Mouse (Mus musculus) CH12.LX (cell line): ENCODE data around the gene Cd177. TPM values are rescaled to one million over a fixed set of nuclear protein-coding genes. Genes with fewer than 3 reads are reported as not detected.
"Not testable (repeated sequence)": the region's sequence is repeated elsewhere in the genome, so short reads cannot be mapped to it uniquely, and the experiment has no call there.

Experiments used
- DNase-seq: peaks from one replicate; pipeline ENCODE4 v3.0.0-alpha.2; 2013; ENCODE audit errors: extremely low read depth
- H3K27ac ChIP-seq: 2 replicates; pipeline ENCODE4 v1.5.1; 2012; ENCODE audit warnings: low read depth, mild to moderate bottlenecking, control low read depth, moderate library complexity; ENCODE audit not compliant: insufficient read depth
- H3K27me3 ChIP-seq: replicated peaks from 2 replicates; pipeline ENCODE3; 2012; ENCODE audit warnings: inconsistent platforms
- H3K36me3 ChIP-seq, 2 experiments: replicated peaks in 1 of 2; 2 replicates each; pipeline versions ENCODE3 to v1.6.1; 2012; ENCODE audit warnings: inconsistent platforms in 1 of 2, low read length in 1 of 2, mild to moderate bottlenecking in 1 of 2, mixed read lengths in 1 of 2, moderate library complexity in 1 of 2; ENCODE audit not compliant: control insufficient read depth in 1 of 2, insufficient read depth in 1 of 2
- H3K4me1 ChIP-seq, 2 experiments: 2 replicates each; pipeline ENCODE4 v1.6.1; 2012; ENCODE audit warnings: inconsistent platforms in 1 of 2, moderate library complexity in 1 of 2; ENCODE audit not compliant: insufficient read depth in 2 of 2, control insufficient read depth in 1 of 2
- H3K4me2 ChIP-seq: 2 replicates; pipeline ENCODE4 v1.6.1; 2012; ENCODE audit warnings: low read depth, mild to moderate bottlenecking, control low read depth; ENCODE audit not compliant: poor library complexity, insufficient read depth, severe bottlenecking
- H3K4me3 ChIP-seq, 3 experiments: fragments of 150-350 bp in 1 of 3; sonication (generic) in 1 of 3; replicated peaks in 1 of 3; 2 replicates each; pipeline versions ENCODE3 to v1.5.1; 2011 to 2012; ENCODE audit warnings: low read depth in 2 of 3, low read length in 2 of 3, mild to moderate bottlenecking in 2 of 3, moderate library complexity in 2 of 3, control low read depth in 1 of 3, improper control_type of control experiment in 1 of 3, inconsistent platforms in 1 of 3, mixed read lengths in 1 of 3; ENCODE audit not compliant: poor library complexity in 1 of 3
- H3K79me2 ChIP-seq: replicated peaks from 2 replicates; pipeline ENCODE4 v1.6.1; 2012; ENCODE audit warnings: mild to moderate bottlenecking, moderate library complexity; ENCODE audit not compliant: control insufficient read depth, poor library complexity, insufficient read depth, severe bottlenecking; ENCODE audit errors: extremely low read depth
- H3K9ac ChIP-seq: 2 replicates; pipeline ENCODE4 v1.6.1; 2012; ENCODE audit warnings: low read depth, mild to moderate bottlenecking, control low read depth, moderate library complexity; ENCODE audit not compliant: insufficient read depth
- H3K9me3 ChIP-seq: replicated peaks from 2 replicates; pipeline ENCODE3; 2012; ENCODE audit warnings: low read length, inconsistent platforms, mixed read lengths
- BHLHE40 ChIP-seq: IDR thresholded peaks from 2 replicates; pipeline ENCODE4 v1.6.1; 2011; ENCODE audit warnings: mild to moderate bottlenecking, low read depth, low read length, improper control_type of control experiment
- CHD1 ChIP-seq: IDR thresholded peaks from 2 replicates; pipeline ENCODE4 v1.6.1; 2012; ENCODE audit warnings: low read depth, low read length, improper control_type of control experiment, inconsistent platforms
- CTCF ChIP-seq, 2 experiments: IDR thresholded peaks in 1 of 2; conservative IDR thresholded peaks in 1 of 2; 2 replicates each; pipeline ENCODE4 v1.5.1; 2011 to 2012; ENCODE audit warnings: low read depth in 2 of 2, low read length in 2 of 2, improper control_type of control experiment in 1 of 2, inconsistent platforms in 1 of 2, mild to moderate bottlenecking in 1 of 2, moderate library complexity in 1 of 2
- JUN ChIP-seq: IDR thresholded peaks from 2 replicates; pipeline ENCODE4 v1.6.1; 2011; ENCODE audit warnings: low read depth, mild to moderate bottlenecking, low read length, improper control_type of control experiment, moderate library complexity; ENCODE audit not compliant: insufficient read depth
- MAZ ChIP-seq: IDR thresholded peaks from 2 replicates; pipeline ENCODE4 v1.6.1; 2012; ENCODE audit warnings: low read depth, mild to moderate bottlenecking, inconsistent platforms, low read length, improper control_type of control experiment, moderate library complexity
- NELFE ChIP-seq: IDR thresholded peaks from 2 replicates; pipeline ENCODE4 v1.6.1; 2011; ENCODE audit warnings: low read depth, low read length, improper control_type of control experiment
- POLR2A ChIP-seq: IDR thresholded peaks from 2 replicates; pipeline ENCODE4 v1.6.1; 2011; ENCODE audit warnings: low read depth, mild to moderate bottlenecking, improper control_type of control experiment, low read length
- POLR2AphosphoS2 ChIP-seq: IDR thresholded peaks from 2 replicates; pipeline ENCODE4 v1.6.1; 2011; ENCODE audit warnings: low read depth, low read length, improper control_type of control experiment
- RAD21 ChIP-seq: IDR thresholded peaks from 2 replicates; pipeline ENCODE4 v1.6.1; 2011; ENCODE audit warnings: low read depth, mild to moderate bottlenecking, low read length, improper control_type of control experiment, moderate library complexity
- SMC3 ChIP-seq: IDR thresholded peaks from 2 replicates; pipeline ENCODE4 v1.6.1; 2011; ENCODE audit warnings: low read depth, low read length, improper control_type of control experiment
- USF1 ChIP-seq: IDR thresholded peaks from 2 replicates; pipeline ENCODE4 v1.6.1; 2014; ENCODE audit warnings: low read depth, mild to moderate bottlenecking, inconsistent platforms, low read length, improper control_type of control experiment
- ZNF384 ChIP-seq: IDR thresholded peaks from 2 replicates; pipeline ENCODE4 v1.6.1; 2012; ENCODE audit warnings: low read depth, low read length, improper control_type of control experiment, inconsistent platforms
- dilution Hi-C: fragments of 300-500 bp; cut with MboI; formaldehyde crosslinking; loops from 2 replicates; pipeline ENCODE4 v1.14.3; 2020; ENCODE audit warnings: low sequenced_read_pairs; ENCODE audit not compliant: extremely low pct_unique_long_range_greater_than_20kb, extremely low pct_ligation_motif_present
- in situ Hi-C: fragments of 300-500 bp; cut with MboI; formaldehyde crosslinking; loops from 3 replicates; pipeline ENCODE4 v1.14.3; 2019; ENCODE audit warnings: low sequenced_read_pairs, low pct_ligation_motif_present, low pct_unique_long_range_greater_than_20kb, mixed read lengths
- polyA plus RNA-seq: library from polyadenylated mRNA; unstranded; fragments of >175 nt; gene quantifications from 2 replicates; pipeline ENCODE4 v1.2.1, GENCODE M21; 2012; ENCODE audit warnings: low read depth; ENCODE audit not compliant: insufficient read length
- total RNA-seq, 2 experiments: library from RNA; depleted of rRNA; stranded (reverse); fragments of 300-350 nt in 1 of 2; fragments of >200 nt in 1 of 2; gene quantifications; 2 replicates each; pipeline ENCODE4 v1.2.3; 2012 to 2014

The Cd177 gene
- total and polyA plus RNA-seq, 3 experiments = not detected

GRCm38 (mm10) chr7:24708832-24709292, 51.2 kb downstream of the Cd177 start, which contains the start of gene BC049730:
BC049730 (plus strand) TSS chr7:24709242.
- H3K4me3 ChIP-seq = no peak within 1 kb of the TSS
- no peak within 1 kb of the TSS for H3K4me2 ChIP-seq
- in situ Hi-C loops = no loop called here
- no peak within 1 kb of the TSS for H3K27ac ChIP-seq
- peaks cover 73% of the 10 kb centered on the region for H3K27me3 ChIP-seq
- H3K36me3 ChIP-seq = no peaks in the 10 kb centered on the region
- H3K79me2 ChIP-seq = no peaks in the 10 kb centered on the region
- no peak within 1 kb of the TSS for H3K9ac ChIP-seq
- TF ChIP-seq MAZ = no peak
- no peak for TF ChIP-seq POLR2A
- TF ChIP-seq CTCF (conservative IDR thresholded peaks at IDR 0.05 in 1 of 2, IDR thresholded peaks at IDR 0.05 in 1 of 2; ENCODE audit: low read depth in 2 of 2, low read length in 2 of 2) = no peak
- TF ChIP-seq ZNF384 = no peak
- no peak for TF ChIP-seq BHLHE40
- TF ChIP-seq SMC3 = no peak
- TF ChIP-seq JUN = no peak
- TF ChIP-seq CHD1 = no peak
- no peak for TF ChIP-seq POLR2AphosphoS2
- TF ChIP-seq NELFE = no peak
- TF ChIP-seq USF1 = no peak
- no peak for TF ChIP-seq RAD21
- DNase-seq = no peak
- H3K4me1 ChIP-seq = no peaks in the 10 kb centered on the region
- dilution Hi-C loops = no loop called here
- H3K9me3 ChIP-seq = no peaks in the 10 kb centered on the region

GRCm38 (mm10) chr7:24702841-24703240, 57.3 kb downstream of the Cd177 start:
- H3K27me3 ChIP-seq = peaks cover 53% of the 10 kb centered on the region
- in situ Hi-C loops, DNase-seq, H3K36me3 ChIP-seq, H3K79me2 ChIP-seq, H3K9ac ChIP-seq, H3K4me2 ChIP-seq, H3K9me3 ChIP-seq, dilution Hi-C loops, H3K4me3 ChIP-seq, H3K27ac ChIP-seq, H3K4me1 ChIP-seq: not testable (repeated sequence)

- H3K9me3 ChIP-seq, H3K27ac ChIP-seq, H3K4me1 ChIP-seq, dilution Hi-C loops, H3K9ac ChIP-seq, in situ Hi-C loops, H3K4me3 ChIP-seq, DNase-seq, H3K4me2 ChIP-seq, H3K79me2 ChIP-seq, H3K36me3 ChIP-seq: not testable (repeated sequence)
- H3K27me3 ChIP-seq = peaks cover 31% of the 10 kb centered on the region
These were observed 62.2 kb downstream of the Cd177 start for GRCm38 (mm10) chr7:24697891-24698290.

Other genes starting within 250 kb of the Cd177 start
Only the 20 nearest of the 21 such genes appear.
- gene Irgq, start 229.6 kb downstream of the Cd177 start, total RNA-seq (2012; rRNA removed) = 8.7 and 10.1 TPM in 2 replicates
- gene Irgq, start 229.6 kb downstream of the Cd177 start, total RNA-seq (2014; rRNA removed) = 4.6 and 5.1 TPM in 2 replicates
- 8.6 and 9.9 TPM in 2 replicates for gene Irgq, start 229.6 kb downstream of the Cd177 start, polyA plus RNA-seq
- 6.1 and 6.4 TPM in 2 replicates for gene Pinlyp, start 214.2 kb downstream of the Cd177 start, total RNA-seq (2012; rRNA removed)
- 11.9 and 17.3 TPM in 2 replicates for gene Pinlyp, start 214.2 kb downstream of the Cd177 start, total RNA-seq (2014; rRNA removed)
- gene Pinlyp, start 214.2 kb downstream of the Cd177 start, polyA plus RNA-seq = 6.6 and 7.4 TPM in 2 replicates
- 128 and 136 TPM in 2 replicates for gene Xrcc1, start 214.0 kb downstream of the Cd177 start, total RNA-seq (2012; rRNA removed)
- gene Xrcc1, start 214.0 kb downstream of the Cd177 start, total RNA-seq (2014; rRNA removed) = 81.7 and 86.3 TPM in 2 replicates
- 148 and 162 TPM in 2 replicates for gene Xrcc1, start 214.0 kb downstream of the Cd177 start, polyA plus RNA-seq
- 18.6 and 24.1 TPM in 2 replicates for gene Ethe1, start 172.8 kb downstream of the Cd177 start, total RNA-seq (2012; rRNA removed)
- gene Ethe1, start 172.8 kb downstream of the Cd177 start, total RNA-seq (2014; rRNA removed) = 25.0 and 32.0 TPM in 2 replicates
- gene Ethe1, start 172.8 kb downstream of the Cd177 start, polyA plus RNA-seq = 16.5 and 22.8 TPM in 2 replicates
- 0.46 and 0.81 TPM in 2 replicates for gene Zfp575, start 172.7 kb downstream of the Cd177 start, total RNA-seq (2012; rRNA removed)
- gene Zfp575, start 172.7 kb downstream of the Cd177 start, total RNA-seq (2014; rRNA removed) = 0.09 TPM in 1 of 2 replicates, not detected in the other
- 0.14 and 0.20 TPM in 2 replicates for gene Zfp575, start 172.7 kb downstream of the Cd177 start, polyA plus RNA-seq
- 3.1 and 3.5 TPM in 2 replicates for gene Phldb3, start 149.5 kb downstream of the Cd177 start, total RNA-seq (2012; rRNA removed)
- 0.89 and 1.1 TPM in 2 replicates for gene Phldb3, start 149.5 kb downstream of the Cd177 start, total RNA-seq (2014; rRNA removed)
- gene Phldb3, start 149.5 kb downstream of the Cd177 start, polyA plus RNA-seq = 3.5 and 3.6 TPM in 2 replicates
- gene Lypd3, start 123.8 kb downstream of the Cd177 start, total RNA-seq (2012; rRNA removed) = not detected in 2 replicates
- not detected in 2 replicates for gene Lypd3, start 123.8 kb downstream of the Cd177 start, total RNA-seq (2014; rRNA removed)
- not detected in 2 replicates for gene Lypd3, start 123.8 kb downstream of the Cd177 start, polyA plus RNA-seq
- not detected in 2 replicates for gene Tex101, start 83.6 kb downstream of the Cd177 start, total RNA-seq (2012; rRNA removed)
- gene Tex101, start 83.6 kb downstream of the Cd177 start, total RNA-seq (2014; rRNA removed) = not detected in 2 replicates
- gene Tex101, start 83.6 kb downstream of the Cd177 start, polyA plus RNA-seq = not detected in 2 replicates
- gene BC049730, start 51.1 kb downstream of the Cd177 start, total RNA-seq (2012; rRNA removed) = not detected in 2 replicates
- not detected in 2 replicates for gene BC049730, start 51.1 kb downstream of the Cd177 start, total RNA-seq (2014; rRNA removed)
- gene BC049730, start 51.1 kb downstream of the Cd177 start, polyA plus RNA-seq = not detected in 2 replicates
- not detected in 2 replicates for gene Gm4763, start 33.4 kb downstream of the Cd177 start, total RNA-seq (2012; rRNA removed)
- gene Gm4763, start 33.4 kb downstream of the Cd177 start, total RNA-seq (2014; rRNA removed) = not detected in 2 replicates
- not detected in 2 replicates for gene Gm4763, start 33.4 kb downstream of the Cd177 start, polyA plus RNA-seq
- 0.17 TPM in 1 of 2 replicates, not detected in the other for gene Ceacam10, start 16.9 kb upstream of the Cd177 start, total RNA-seq (2012; rRNA removed)
- not detected in 2 replicates for gene Ceacam10, start 16.9 kb upstream of the Cd177 start, total RNA-seq (2014; rRNA removed)
- not detected in 2 replicates for gene Ceacam10, start 16.9 kb upstream of the Cd177 start, polyA plus RNA-seq
- 1.3 and 1.4 TPM in 2 replicates for gene Gm9844, start 101.9 kb upstream of the Cd177 start, total RNA-seq (2012; rRNA removed)
- 19.9 and 25.1 TPM in 2 replicates for gene Gm9844, start 101.9 kb upstream of the Cd177 start, total RNA-seq (2014; rRNA removed)
- 4.7 and 10.2 TPM in 2 replicates for gene Gm9844, start 101.9 kb upstream of the Cd177 start, polyA plus RNA-seq
- gene Lypd4, start 109.6 kb upstream of the Cd177 start, total RNA-seq (2012; rRNA removed) = not detected in 2 replicates
- not detected in 2 replicates for gene Lypd4, start 109.6 kb upstream of the Cd177 start, total RNA-seq (2014; rRNA removed)
- gene Lypd4, start 109.6 kb upstream of the Cd177 start, polyA plus RNA-seq = not detected in 2 replicates
- not detected in 2 replicates for gene Dmrtc2, start 109.7 kb upstream of the Cd177 start, total RNA-seq (2012; rRNA removed)
- gene Dmrtc2, start 109.7 kb upstream of the Cd177 start, total RNA-seq (2014; rRNA removed) = not detected in 2 replicates
- gene Dmrtc2, start 109.7 kb upstream of the Cd177 start, polyA plus RNA-seq = not detected in 2 replicates
- gene Rps19, start 124.1 kb upstream of the Cd177 start, total RNA-seq (2012; rRNA removed) = 4,140 and 4,169 TPM in 2 replicates
- 2,094 and 2,149 TPM in 2 replicates for gene Rps19, start 124.1 kb upstream of the Cd177 start, total RNA-seq (2014; rRNA removed)
- 1,720 and 1,739 TPM in 2 replicates for gene Rps19, start 124.1 kb upstream of the Cd177 start, polyA plus RNA-seq
- 71.3 and 75.2 TPM in 2 replicates for gene Cd79a, start 137.1 kb upstream of the Cd177 start, total RNA-seq (2012; rRNA removed)
- gene Cd79a, start 137.1 kb upstream of the Cd177 start, total RNA-seq (2014; rRNA removed) = 46.6 and 51.8 TPM in 2 replicates
- gene Cd79a, start 137.1 kb upstream of the Cd177 start, polyA plus RNA-seq = 313 and 422 TPM in 2 replicates
- gene Arhgef1, start 142.6 kb upstream of the Cd177 start, total RNA-seq (2012; rRNA removed) = 37.8 and 40.2 TPM in 2 replicates
- 14.6 and 17.8 TPM in 2 replicates for gene Arhgef1, start 142.6 kb upstream of the Cd177 start, total RNA-seq (2014; rRNA removed)
- gene Arhgef1, start 142.6 kb upstream of the Cd177 start, polyA plus RNA-seq = 128 and 134 TPM in 2 replicates
- not detected in 2 replicates for gene Gm4881, start 184.2 kb upstream of the Cd177 start, total RNA-seq (2012; rRNA removed)
- gene Gm4881, start 184.2 kb upstream of the Cd177 start, total RNA-seq (2014; rRNA removed) = not detected in 2 replicates
- gene Gm4881, start 184.2 kb upstream of the Cd177 start, polyA plus RNA-seq = not detected in 2 replicates
- 89.0 and 135 TPM in 2 replicates for gene Rabac1, start 212.4 kb upstream of the Cd177 start, total RNA-seq (2012; rRNA removed)
- gene Rabac1, start 212.4 kb upstream of the Cd177 start, total RNA-seq (2014; rRNA removed) = 64.4 and 70.5 TPM in 2 replicates
- 37.3 and 44.6 TPM in 2 replicates for gene Rabac1, start 212.4 kb upstream of the Cd177 start, polyA plus RNA-seq
- 0.08 and 0.17 TPM in 2 replicates for gene Atp1a3, start 245.6 kb upstream of the Cd177 start, total RNA-seq (2012; rRNA removed)
- not detected in 2 replicates for gene Atp1a3, start 245.6 kb upstream of the Cd177 start, total RNA-seq (2014; rRNA removed)
- gene Atp1a3, start 245.6 kb upstream of the Cd177 start, polyA plus RNA-seq = 0.15 and 0.24 TPM in 2 replicates